Mouse (Mus musculus): Measurements from ENCODE around the gene Dkkl1. TPM values are rescaled to one million over a fixed set of nuclear protein-coding genes. Genes with fewer than 3 reads are reported as not detected.
A peak's percentile ranks its signal among the peaks of the same experiment; 100 is the strongest.
"Not testable (repeated sequence)": the region's sequence is repeated elsewhere in the genome, so short reads cannot be mapped to it uniquely, and the experiment has no call there.

Dkkl1 gene
- 0.91 and 1.7 TPM in 2 replicates for polyA plus RNA-seq (2014; fragmentation: Nextera tagmentation; extraction: Ambion mirVana)

DNA sequence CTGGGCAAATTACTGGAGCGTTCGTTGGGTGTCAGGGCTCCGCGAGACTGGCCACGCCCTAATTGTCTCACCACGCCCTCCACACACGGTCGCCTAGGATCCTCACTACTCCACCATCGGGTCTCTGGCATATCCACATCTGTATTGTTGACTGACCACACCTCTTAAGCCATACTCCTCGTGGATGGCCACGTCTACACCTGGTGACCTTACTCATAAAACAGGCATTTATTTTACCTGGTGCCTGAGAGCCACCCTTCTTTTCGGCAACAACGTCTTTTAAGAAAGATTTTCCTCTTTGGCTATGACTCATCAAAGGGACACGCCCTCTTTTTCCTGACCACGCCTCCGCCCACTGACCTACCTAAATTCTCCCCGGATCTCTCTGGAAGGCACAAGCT is at the start of gene Dkkl1:
Dkkl1 (minus strand) TSS at position 297 of the 401 bp plus-strand sequence.
- 8% methylated on average over 17 of the region's 17 CpGs for WGBS
- Histone ChIP-seq H3K27ac (ENCODE audit: low read depth, low read length) (no peak within 1 kb of the TSS), H3K4me1 (ENCODE audit: control insufficient read depth, insufficient read depth, low read length) (peaks cover 7% of the 10 kb centered on the region; the same call in 1 of the 2 replicates), H3K9ac (ENCODE audit: low read length) (no peak within 1 kb of the TSS), H3K4me2 (ENCODE audit: low read length) (no peak within 1 kb of the TSS), H3K27me3 (replicated peaks; ENCODE audit: control insufficient read depth, insufficient read depth, low read length) (peaks cover 14% of the 10 kb centered on the region; the same call in 1 of the 2 replicates), H3K9me3 (replicated peaks; ENCODE audit: control insufficient read depth, low read length) (0 out of 2 replicates have a peak, but pooled peaks cover 2% of the 10 kb centered on the region), H3K4me3 (ENCODE audit: low read depth, low read length) (no peak within 1 kb of the TSS), H3K36me3 (ENCODE audit: control insufficient read depth, insufficient read depth, low read length) (no peaks in the 10 kb centered on the region)
- DNase-seq (ENCODE audit: low spot score), result no peak
- no peak for ATAC-seq

DNA sequence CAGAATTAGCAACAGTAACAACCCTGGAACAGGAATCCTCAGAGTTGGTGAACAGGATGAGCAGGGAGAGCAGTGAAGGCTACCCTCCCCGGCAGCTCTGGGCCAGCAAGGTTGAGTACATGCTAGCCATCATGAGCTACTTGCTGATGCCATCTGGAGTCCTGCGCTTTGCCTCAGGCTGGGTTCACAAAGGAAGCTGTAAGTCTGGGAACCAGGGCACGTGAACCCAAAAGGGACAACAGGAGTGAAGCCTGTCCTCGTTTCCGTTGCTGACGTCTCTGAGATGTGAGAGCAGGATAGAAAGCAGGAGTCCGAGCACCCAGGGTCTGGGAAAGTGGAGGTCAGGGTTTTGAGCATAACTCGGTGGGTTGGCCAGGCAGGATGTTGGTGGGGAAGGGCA is 47.3 kb upstream of the Dkkl1 start:
- Histone ChIP-seq H3K4me2 (ENCODE audit: low read length) (no peak overlapping the region), H3K4me1 (ENCODE audit: control insufficient read depth, insufficient read depth, low read length) (no peaks in the 10 kb centered on the region), H3K27ac (ENCODE audit: low read depth, low read length) (no peak overlapping the region), H3K27me3 (replicated peaks; ENCODE audit: control insufficient read depth, insufficient read depth, low read length) (no peaks in the 10 kb centered on the region), H3K9ac (ENCODE audit: low read length) (no peak overlapping the region), H3K4me3 (ENCODE audit: low read depth, low read length) (no peak overlapping the region), H3K9me3 (replicated peaks; ENCODE audit: control insufficient read depth, low read length) (no peaks in the 10 kb centered on the region), H3K36me3 (ENCODE audit: control insufficient read depth, insufficient read depth, low read length) (no peaks in the 10 kb centered on the region)
- ATAC-seq, result no peak
- DNase-seq (ENCODE audit: low spot score), result no peak
- 85% methylated on average over 8 of the region's 8 CpGs for WGBS

DNA sequence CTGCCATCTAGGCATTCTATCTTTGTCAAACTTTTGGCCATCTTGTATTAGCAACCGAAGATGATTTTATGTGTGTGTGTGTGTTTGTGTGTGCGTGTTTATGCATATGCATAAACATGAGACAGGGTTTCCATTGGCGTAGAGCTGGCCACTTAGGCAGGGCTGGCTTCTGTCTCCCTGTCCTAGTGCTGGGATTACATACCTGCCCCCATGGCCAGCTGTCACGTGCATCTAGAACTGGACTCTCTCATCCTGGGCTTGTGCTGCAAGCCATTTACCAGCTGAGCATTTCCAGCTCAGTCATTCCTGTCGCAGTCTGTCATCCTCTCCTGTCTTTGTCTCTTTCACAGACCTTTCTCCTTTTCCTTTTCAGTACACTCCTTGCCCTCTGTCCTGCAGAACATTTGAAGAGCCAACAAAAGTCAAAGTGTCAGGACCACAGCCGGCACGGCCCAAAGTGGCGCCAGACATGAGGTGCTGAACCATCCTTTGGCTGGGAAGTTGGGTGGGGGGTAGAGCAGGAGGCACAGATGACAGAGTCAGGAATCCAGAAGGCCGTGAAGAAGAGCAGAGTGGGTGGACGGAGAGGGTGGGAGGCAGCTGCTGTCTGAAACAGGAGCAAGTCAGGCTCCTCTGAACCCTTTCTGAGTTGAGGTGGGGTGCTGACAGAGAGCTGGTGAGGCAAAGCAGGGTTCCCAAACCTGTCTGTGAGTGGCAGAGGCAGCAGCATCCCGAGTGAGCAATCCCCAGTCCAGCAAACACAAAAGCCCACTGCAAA is 45.3 kb upstream of the Dkkl1 start:
- Histone ChIP-seq H3K4me3 (ENCODE audit: low read depth, low read length) (no peak overlapping the region), H3K36me3 (ENCODE audit: control insufficient read depth, insufficient read depth, low read length) (no peaks in the 10 kb centered on the region), H3K9ac (ENCODE audit: low read length) (no peak overlapping the region), H3K27ac (ENCODE audit: low read depth, low read length) (no peak overlapping the region), H3K4me2 (ENCODE audit: low read length) (no peak overlapping the region), H3K4me1 (ENCODE audit: control insufficient read depth, insufficient read depth, low read length) (no peaks in the 10 kb centered on the region), H3K27me3 (replicated peaks; ENCODE audit: control insufficient read depth, insufficient read depth, low read length) (no peaks in the 10 kb centered on the region), H3K9me3 (replicated peaks; ENCODE audit: control insufficient read depth, low read length) (no peaks in the 10 kb centered on the region)
- WGBS, result 69% methylated on average over 11 of the region's 11 CpGs
- DNase-seq (ENCODE audit: low spot score) (no peak), ATAC-seq (no peak)

DNA sequence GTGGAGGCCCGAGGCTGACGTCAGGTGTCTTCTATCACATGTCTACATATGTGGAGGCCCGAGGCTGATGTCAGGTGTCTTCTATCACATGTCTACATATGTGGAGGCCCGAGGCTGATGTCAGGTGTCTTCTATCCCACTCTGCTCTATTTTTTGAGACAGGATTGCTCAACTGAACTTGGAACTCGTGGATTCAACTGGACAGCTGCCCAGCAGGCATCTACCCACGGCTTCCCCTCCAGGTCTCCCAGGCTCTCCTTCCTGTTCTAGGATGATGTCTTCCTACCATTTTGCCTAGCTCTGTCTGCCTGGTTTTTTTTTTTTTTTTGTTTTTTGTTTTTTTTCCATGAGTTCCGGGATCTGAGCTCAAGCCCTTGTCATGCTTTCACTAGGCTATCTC is 43.9 kb upstream of the Dkkl1 start:
- not testable (repeated sequence) for H3K4me2 ChIP-seq (ENCODE audit: low read length); DNase-seq (ENCODE audit: low spot score); H3K4me3 ChIP-seq (ENCODE audit: low read depth, low read length); ATAC-seq; H3K27me3 ChIP-seq (replicated peaks; ENCODE audit: control insufficient read depth, insufficient read depth, low read length); H3K9me3 ChIP-seq (replicated peaks; ENCODE audit: control insufficient read depth, low read length); H3K9ac ChIP-seq (ENCODE audit: low read length); H3K4me1 ChIP-seq (ENCODE audit: control insufficient read depth, insufficient read depth, low read length); H3K36me3 ChIP-seq (ENCODE audit: control insufficient read depth, insufficient read depth, low read length); H3K27ac ChIP-seq (ENCODE audit: low read depth, low read length)
- 84% methylated on average over 5 of the region's 7 CpGs for WGBS

- Histone ChIP-seq H3K4me2 (ENCODE audit: low read length) (no peak overlapping the region), H3K27ac (ENCODE audit: low read depth, low read length) (no peak overlapping the region), H3K36me3 (ENCODE audit: control insufficient read depth, insufficient read depth, low read length) (no peaks in the 10 kb centered on the region), H3K4me3 (ENCODE audit: low read depth, low read length) (no peak overlapping the region), H3K4me1 (ENCODE audit: control insufficient read depth, insufficient read depth, low read length) (no peaks in the 10 kb centered on the region), H3K27me3 (replicated peaks; ENCODE audit: control insufficient read depth, insufficient read depth, low read length) (no peaks in the 10 kb centered on the region), H3K9me3 (replicated peaks; ENCODE audit: control insufficient read depth, low read length) (no peaks in the 10 kb centered on the region), H3K9ac (ENCODE audit: low read length) (no peak overlapping the region)
- ATAC-seq (no peak), DNase-seq (ENCODE audit: low spot score) (no peak)
- WGBS, result 96% methylated on average over 8 of the region's 8 CpGs
These were observed 41.9 kb upstream of the Dkkl1 start for GRCm38 (mm10) chr7:45253806-45254205.

DNA sequence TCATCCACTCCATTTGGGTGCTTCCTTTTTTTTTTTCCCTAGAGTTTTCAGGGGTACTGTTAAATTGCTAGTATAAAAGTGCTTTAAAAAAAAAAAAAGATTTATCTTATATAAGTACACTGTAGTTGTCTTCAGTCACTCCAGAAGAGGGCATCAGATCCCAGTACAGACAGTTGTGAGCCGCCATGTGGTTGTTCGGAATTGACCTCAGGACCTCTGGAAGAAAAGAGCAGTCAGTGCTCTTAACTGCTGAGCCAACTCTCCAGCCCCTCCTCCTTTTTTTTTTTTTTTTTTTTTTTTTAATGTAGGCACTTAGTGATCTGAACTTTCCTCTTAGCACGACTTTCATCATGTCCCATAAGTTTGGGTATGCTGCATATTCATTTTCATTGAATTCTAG is 35.7 kb upstream of the Dkkl1 start:
- 38% methylated on average over 3 of the region's 3 CpGs for WGBS
- Histone ChIP-seq H3K36me3 (ENCODE audit: control insufficient read depth, insufficient read depth, low read length) (no peaks in the 10 kb centered on the region), H3K9me3 (replicated peaks; ENCODE audit: control insufficient read depth, low read length) (no peaks in the 10 kb centered on the region), H3K27me3 (replicated peaks; ENCODE audit: control insufficient read depth, insufficient read depth, low read length) (no peaks in the 10 kb centered on the region), H3K9ac (ENCODE audit: low read length) (no peak overlapping the region), H3K4me1 (ENCODE audit: control insufficient read depth, insufficient read depth, low read length) (no peaks in the 10 kb centered on the region), H3K4me3 (ENCODE audit: low read depth, low read length) (no peak overlapping the region), H3K4me2 (ENCODE audit: low read length) (no peak overlapping the region), H3K27ac (ENCODE audit: low read depth, low read length) (no peak overlapping the region)
- DNase-seq (ENCODE audit: low spot score), result no peak
- no peak for ATAC-seq

DNA sequence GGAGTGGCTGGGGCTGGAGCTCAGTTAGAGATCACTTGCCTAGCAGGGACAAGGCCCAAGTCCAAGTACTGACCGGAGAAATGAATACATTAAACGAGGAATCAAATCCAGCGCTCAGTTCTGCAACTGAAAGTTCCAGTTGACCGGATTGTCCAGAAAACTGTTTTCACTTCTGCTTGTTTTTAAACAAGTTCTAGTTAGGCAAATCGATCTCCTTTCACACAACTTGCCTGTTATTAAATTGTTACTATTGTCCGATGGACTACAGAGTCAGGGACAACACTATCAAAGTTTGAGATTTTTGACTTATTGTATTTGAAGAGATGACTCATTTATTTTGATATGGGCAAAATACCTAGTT is 29.4 kb upstream of the Dkkl1 start:
- H3K27ac ChIP-seq (ENCODE audit: low read depth, low read length), result no peak overlapping the region
- H3K4me3 ChIP-seq (ENCODE audit: low read depth, low read length), result 0 out of 2 replicates have a peak overlapping the region, but pooled peaks have one; percentile 32
- peak overlapping the region; percentile 66 for H3K4me2 ChIP-seq (ENCODE audit: low read length)
- DNase-seq (ENCODE audit: low spot score) (no peak), ATAC-seq (no peak)
- peaks cover 6% of the 10 kb centered on the region for H3K4me1 ChIP-seq (ENCODE audit: control insufficient read depth, insufficient read depth, low read length)
- H3K36me3 ChIP-seq (ENCODE audit: control insufficient read depth, insufficient read depth, low read length), result no peaks in the 10 kb centered on the region
- WGBS, result 81% methylated on average over 6 of the region's 6 CpGs
- no peaks in the 10 kb centered on the region for H3K9me3 ChIP-seq (replicated peaks; ENCODE audit: control insufficient read depth, low read length)
- peak overlapping the region; percentile 58; the same call in 1 of the 2 replicates for H3K9ac ChIP-seq (ENCODE audit: low read length)
- H3K27me3 ChIP-seq (replicated peaks; ENCODE audit: control insufficient read depth, insufficient read depth, low read length), result 0 out of 2 replicates have a peak, but pooled peaks cover 12% of the 10 kb centered on the region

DNA sequence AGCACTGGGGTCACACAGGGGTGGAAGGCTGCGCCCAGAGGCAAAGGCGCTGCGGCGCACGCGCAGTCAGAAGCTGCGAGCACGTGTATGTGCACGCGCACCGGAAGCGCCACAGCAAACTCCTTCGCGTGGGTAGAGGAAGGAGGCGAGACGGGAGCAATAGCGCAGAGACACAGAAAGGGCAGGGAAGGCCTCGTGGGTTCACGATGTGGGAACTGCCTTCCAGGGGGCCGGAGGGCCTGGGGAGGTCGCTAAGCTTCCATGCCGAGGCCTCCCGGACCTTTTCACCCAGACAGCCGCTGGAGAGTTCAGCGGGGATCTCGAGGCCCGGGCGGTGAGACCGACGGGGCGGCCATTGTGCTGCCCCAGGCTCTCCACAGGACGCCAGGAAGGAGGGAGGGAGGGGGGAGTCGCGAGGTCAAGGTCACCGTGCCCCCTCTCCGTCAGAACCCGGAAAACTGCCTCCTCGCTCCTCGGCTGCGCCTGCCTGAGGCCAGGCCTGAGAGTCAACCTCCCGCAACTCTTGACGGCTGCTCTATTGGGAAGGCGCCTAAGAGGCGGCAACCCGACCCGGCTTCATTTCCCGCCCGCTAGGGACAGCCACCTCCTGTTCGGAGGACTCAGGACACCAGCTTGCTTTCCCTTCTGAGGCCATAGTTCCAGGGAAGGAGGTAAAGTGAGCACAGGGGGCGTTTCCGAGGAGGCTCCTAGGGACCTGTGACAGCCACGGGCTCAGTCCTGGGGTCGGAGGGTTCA is 28.9 kb upstream of the Dkkl1 start, which contains the start of gene Slc6a16:
Slc6a16 (plus strand) TSS at position 453 of the 756 bp plus-strand sequence.
- H3K27me3 ChIP-seq (replicated peaks; ENCODE audit: control insufficient read depth, insufficient read depth, low read length), result 0 out of 2 replicates have a peak, but pooled peaks cover 12% of the 10 kb centered on the region

More for the DNA sequence above, 28.9 kb upstream of the Dkkl1 start, which contains the start of gene Slc6a16:
- Histone ChIP-seq H3K4me1 (ENCODE audit: control insufficient read depth, insufficient read depth, low read length) (peaks cover 6% of the 10 kb centered on the region), H3K36me3 (ENCODE audit: control insufficient read depth, insufficient read depth, low read length) (no peaks in the 10 kb centered on the region), H3K4me2 (ENCODE audit: low read length) (peak within 1 kb of the TSS; percentile 66), H3K4me3 (ENCODE audit: low read depth, low read length) (peak within 1 kb of the TSS; percentile 32), H3K27ac (ENCODE audit: low read depth, low read length) (no peak within 1 kb of the TSS), H3K9ac (ENCODE audit: low read length) (peak within 1 kb of the TSS; percentile 58), H3K9me3 (replicated peaks; ENCODE audit: control insufficient read depth, low read length) (no peaks in the 10 kb centered on the region)
- 8% methylated on average over 48 of the region's 53 CpGs for WGBS
- ATAC-seq (no peak; the same call in 1 of the 2 replicates), DNase-seq (ENCODE audit: low spot score) (peak; percentile 68)

All from forebrain, embryonic 14.5 days (tissue).